Mouse (Mus musculus): ENCODE results near the gene Rpl3.
"Not testable (repeated sequence)": the region's sequence is repeated elsewhere in the genome, so short reads cannot be mapped to it uniquely, and the experiment has no call there.

The Rpl3 gene

DNA sequence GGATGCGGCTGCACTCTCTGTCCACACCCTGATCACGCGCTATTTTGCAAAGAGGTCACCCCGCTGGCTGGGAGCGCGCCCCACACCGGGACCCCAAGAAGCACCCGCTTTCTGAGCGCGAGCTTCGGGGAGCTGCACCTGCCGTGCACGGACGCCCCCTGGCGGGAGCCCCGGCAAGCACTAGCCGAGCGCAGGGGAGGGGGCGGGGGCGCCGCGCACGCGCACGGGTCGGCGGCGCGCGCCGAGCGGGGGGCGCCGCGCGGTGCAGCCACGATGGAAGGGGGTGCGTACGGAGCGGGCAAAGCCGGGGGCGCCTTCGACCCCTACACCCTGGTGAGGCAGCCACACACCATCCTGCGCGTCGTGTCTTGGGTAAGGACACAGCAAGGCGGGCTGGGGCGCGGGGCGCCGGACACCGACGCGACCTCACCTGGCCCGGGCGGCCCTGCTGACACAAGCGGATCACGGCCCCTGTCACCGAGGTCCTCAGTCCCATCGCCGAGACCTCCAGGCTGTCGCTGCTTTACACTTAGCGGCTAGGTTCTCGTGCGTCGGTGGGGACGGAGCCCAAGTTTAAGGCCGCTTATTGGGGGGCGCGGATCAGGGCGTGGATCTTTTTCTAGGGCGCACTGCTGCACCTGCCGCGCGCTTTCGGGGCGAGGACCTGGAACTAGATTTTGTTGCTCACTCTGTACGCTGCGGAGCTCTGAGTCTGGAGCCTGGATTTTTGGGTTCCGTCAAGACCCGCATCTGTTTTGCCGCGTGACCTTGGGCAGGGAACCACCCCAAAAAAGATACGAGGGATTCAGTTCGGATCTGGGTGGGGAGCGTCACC lies at the start of gene Rpl3, which contains the start of gene Syngr1:
Gene Rpl3 (minus strand): TSS at position 748 of the 835 bp plus-strand sequence.
Gene Syngr1 (plus strand): TSS at position 214 of the 835 bp plus-strand sequence.
- peak; percentile 72 to 75 for DNase-seq (ENCODE audit: low read depth in 2 of 2, low spot score in 2 of 2)

DNA sequence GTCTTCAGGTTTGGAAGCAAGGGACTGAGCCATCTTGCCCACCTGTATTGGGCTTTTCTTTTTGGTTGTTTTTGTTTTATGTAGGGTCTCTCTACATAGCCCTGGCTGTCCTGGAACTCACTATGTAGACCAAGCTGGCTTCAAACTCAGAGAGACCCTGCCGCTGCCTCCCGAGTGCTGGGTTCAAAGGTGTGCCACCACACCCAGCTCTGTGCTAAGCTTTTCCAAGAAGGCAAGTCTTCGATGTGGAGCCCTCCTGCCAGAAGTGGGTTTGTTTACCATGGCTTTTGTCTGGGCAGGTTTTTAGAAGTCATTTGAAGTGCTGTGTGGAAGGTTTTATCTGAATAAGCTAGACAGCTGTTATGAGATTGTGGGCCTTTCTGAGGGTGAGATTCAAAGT lies 49.2 kb upstream of the Rpl3 start:
- DNase-seq (ENCODE audit: low read depth in 2 of 2, low spot score in 2 of 2), result no peak

DNA sequence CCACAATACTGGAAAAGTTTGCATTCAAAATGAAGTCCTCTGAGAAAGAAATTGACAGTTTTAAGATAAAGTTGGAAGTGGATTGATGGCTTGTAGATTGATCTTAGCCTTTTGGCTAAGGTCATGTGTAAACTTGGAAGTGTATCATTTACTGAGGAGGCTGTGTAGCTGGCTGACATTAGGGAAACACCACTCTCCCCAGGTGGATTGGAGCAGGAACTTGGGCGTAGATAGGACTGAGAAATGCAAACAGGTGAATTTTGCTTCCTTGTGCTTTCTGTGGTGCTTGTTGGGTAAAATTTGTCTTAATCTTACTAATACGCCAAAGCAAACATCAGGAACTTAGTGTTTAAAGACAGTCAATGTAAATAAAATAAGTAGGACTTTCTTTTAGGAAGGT lies 48.6 kb upstream of the Rpl3 start:
- DNase-seq (ENCODE audit: low read depth in 2 of 2, low spot score in 2 of 2), result no peak

DNA sequence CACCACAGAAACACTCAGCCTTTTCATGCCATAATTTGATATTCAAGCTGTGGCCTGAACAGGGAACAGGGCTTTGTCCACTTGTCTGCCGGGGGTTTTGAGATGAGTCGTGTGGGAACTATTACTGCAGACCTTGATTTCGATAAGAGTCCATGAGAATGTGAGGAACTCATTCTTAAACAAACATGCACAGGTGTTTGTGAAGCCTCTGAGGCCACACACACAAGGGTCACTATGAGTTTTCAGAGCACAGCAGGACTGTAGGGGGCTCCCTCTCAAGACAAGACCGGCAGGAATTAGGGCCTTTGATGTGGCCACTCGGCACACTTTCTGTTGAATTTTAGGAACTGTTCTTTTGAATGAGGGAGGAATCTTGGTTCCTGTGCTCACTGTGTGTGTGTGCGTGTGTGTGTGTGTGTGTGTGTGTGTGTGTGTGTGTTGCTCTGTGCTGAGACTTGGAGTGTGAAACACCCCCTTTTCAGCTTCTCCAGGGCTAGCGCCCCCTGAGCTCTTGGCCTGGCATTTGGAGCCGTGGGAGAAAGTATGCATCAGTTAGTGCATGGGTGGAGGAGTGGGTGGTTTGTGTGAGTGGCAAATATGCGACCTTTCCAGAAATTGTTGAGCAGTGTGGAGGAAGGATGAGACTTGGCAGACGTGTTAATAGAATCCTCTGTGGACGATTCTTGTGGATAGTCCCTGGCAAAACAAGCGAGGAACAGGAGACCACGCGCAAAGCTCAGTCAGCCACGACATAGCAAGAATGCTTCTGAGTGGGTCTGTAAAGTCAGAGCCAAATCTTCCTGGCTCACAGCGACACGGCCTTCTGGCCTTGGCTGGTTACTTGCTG lies 46.5 kb upstream of the Rpl3 start:
- DNase-seq (ENCODE audit: low read depth in 2 of 2, low spot score in 2 of 2), result no peak

DNA sequence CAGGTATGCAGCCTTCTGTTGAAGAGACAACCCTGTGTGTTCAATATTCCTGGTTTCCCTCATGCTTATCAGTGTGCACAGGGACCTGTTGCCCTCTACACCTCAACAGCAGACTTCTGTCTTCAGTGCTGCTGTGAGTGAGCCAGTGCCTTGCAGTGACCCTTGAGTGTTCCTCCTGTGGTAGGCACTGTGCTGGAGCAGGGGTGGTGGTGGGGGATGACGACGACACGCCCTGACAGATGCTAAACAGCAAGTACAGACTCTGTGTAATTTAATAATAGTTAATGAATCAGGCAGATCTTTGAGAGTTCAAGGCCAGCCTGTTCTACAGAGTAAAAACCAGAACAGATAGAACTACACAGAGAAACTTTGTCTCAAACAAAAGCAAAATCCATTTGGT lies 45.0 kb upstream of the Rpl3 start:
- DNase-seq (ENCODE audit: low read depth in 2 of 2, low spot score in 2 of 2), result no peak

DNA sequence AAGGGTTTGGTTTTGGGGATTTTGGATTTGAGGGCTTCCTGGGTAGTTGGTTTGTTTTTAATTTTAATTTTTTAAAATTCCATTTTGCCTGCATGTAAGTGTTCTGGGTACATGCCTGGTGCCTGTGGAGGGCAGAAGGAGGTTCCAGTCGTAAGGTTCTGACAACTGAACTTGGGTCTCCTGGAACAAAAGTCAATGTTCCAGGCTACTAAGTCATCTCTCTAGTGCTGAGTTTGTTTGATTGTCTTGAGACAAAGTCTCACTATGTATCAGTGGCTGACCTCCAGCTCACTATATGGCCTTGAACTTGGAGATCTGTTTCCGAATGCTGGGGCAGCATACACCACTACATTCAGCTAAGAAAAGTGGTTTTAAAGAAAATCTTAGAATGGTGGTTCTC lies 43.8 kb upstream of the Rpl3 start:
- no peak for DNase-seq (ENCODE audit: low read depth in 2 of 2, low spot score in 2 of 2)

DNA sequence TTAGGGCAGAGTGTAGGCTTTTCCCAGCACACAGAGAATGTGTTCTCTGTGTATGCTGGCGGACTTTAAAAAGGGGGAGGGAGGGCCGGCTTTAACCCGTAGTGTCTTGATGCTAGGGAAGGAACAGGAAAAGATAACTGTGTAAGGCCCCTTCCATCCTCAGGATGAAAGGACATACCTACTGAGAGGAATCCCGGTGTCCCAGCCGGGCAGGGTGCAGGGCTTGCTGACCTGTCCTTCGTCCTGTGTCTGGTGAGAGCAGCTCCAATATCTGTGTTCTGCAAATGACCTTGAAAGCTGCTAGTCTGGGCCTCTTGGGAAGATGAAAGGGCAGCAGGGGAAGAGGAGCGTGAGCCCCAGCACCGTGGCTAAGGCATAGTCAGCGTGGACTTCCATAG lies 42.8 kb upstream of the Rpl3 start:
- no peak for DNase-seq (ENCODE audit: low read depth in 2 of 2, low spot score in 2 of 2)

DNA sequence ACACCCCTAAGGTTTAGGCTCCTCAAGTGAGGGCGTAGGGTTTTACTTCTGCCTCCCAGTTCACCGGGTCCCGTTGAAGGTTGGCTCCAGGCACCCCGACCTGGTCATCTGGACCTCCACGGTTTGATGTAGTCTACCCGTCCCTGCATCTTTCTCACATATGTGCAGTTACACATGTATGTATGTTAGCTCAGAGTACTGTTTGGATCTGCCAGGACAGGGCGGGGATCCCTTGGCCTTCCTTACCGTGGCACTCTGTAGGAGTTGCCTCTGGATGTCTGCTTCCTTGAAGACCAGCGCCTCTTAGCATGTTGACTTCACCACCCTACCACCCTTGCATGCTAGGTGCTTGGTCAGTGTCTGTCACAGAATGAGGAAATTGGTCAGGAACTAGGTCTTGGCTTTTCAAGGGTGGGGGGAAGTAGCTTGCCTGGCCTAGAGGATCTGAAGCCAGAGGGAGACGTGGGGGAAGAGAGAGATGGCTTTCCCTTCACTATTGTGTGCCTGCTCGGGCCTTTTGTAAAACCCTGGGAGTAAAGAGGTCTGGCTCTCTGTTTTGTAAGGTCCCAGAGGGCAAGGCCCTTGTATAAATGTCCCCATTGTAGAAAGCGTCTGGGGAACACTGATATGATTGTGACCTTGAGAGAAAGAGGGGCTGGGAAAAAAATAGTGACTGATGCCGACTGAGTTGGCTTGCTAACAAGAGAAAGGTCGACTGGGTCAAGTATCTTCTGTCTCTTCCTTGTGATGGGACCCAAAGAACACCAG lies 42.2 kb upstream of the Rpl3 start:
- no peak for DNase-seq (ENCODE audit: low read depth in 2 of 2, low spot score in 2 of 2)

DNA sequence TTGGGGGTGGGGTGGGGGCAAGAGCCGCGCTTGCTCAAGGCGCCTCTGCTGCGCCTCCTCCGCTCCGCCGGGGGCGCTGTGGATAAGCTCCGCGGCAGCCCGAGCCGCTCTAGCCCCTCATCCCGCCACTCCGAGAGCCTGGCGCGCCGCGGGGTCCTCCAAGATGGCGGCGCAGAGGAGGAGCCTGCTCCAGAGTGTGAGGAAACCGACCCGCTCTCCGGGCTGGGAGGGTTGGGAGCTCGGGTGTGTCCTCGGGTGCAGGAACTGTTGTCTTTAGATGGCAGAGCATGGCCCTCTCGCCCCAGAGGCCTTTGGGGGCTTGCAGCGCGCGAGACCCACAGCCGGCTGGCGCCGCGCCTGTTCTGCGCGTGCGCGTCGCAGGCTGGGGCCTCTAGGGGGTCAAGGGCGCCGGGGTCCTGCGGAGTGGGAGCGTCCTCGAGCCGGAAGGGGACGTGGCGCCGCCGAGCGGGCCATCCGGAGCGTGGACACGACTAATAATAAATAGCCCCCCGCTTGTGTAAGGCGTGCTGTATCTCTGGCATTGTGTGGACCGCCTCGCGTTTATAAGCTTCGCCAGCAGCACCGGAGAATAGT lies 41.4 kb upstream of the Rpl3 start, which contains the start of gene Tab1:
Gene Tab1 (plus strand): TSS at position 135 of the 594 bp plus-strand sequence.
- DNase-seq (ENCODE audit: low read depth in 2 of 2, low spot score in 2 of 2), result peak; percentile 90 to 92

DNA sequence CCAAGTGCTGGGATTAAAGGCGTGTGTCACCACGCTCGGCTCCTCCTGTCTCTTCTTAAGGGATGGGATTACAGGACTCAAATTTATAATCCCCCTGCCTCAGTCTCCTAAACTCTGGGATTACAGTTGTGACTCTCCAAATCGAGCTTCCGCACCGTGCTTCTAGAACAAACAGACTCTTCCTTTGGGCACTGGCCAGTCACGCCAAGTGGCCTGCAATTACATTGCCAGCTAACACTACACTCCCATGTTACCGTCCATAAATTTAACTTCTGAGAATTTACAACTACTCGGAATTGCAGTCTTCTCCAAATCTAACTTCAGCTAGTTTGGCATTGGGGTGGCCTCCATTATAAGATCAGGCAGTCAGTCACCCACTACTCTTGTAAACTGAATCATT lies 40.8 kb upstream of the Rpl3 start:
- no peak for DNase-seq (ENCODE audit: low read depth in 2 of 2, low spot score in 2 of 2)

DNA sequence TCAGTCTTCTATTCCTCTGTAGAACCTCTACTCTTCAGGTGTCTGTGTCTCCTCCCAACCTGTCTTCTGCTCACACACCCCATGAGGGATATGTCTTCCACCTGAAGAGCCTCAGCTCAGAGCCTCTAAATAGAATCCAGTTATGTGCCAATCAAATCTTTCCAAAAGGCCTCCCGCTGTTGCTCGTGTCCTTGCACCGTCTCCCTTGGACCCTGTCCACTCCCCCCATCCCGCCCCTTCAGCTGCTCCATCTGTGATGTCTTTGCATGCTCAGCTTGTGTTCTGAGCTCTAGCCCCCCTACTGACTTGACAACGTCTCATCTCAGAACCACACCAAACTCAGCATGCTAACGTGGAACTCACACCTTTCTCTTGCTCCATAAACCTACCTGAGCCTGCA lies 39.8 kb upstream of the Rpl3 start:
- DNase-seq (ENCODE audit: low read depth in 2 of 2, low spot score in 2 of 2), result no peak

DNA sequence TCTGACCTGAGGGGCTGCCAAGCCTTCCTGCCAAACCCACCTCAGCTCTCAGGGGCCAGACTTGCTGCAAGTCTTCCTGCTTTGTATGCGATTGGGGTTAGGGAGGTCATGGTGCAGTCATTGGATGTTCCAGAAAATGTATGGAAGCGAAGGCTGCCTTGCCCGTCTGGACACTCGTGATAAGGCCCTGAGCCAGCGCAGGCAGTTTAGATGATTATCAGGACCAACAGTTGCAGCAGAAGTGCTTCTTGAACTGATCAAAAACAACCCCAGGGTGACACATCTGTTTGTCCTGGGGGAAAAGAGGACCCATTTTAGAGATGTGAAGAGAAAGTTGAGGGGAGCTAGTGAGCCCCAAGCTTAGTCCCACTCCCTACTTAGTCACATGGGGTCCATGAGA lies 39.0 kb upstream of the Rpl3 start:
- no peak for DNase-seq (ENCODE audit: low read depth in 2 of 2, low spot score in 2 of 2)

DNA sequence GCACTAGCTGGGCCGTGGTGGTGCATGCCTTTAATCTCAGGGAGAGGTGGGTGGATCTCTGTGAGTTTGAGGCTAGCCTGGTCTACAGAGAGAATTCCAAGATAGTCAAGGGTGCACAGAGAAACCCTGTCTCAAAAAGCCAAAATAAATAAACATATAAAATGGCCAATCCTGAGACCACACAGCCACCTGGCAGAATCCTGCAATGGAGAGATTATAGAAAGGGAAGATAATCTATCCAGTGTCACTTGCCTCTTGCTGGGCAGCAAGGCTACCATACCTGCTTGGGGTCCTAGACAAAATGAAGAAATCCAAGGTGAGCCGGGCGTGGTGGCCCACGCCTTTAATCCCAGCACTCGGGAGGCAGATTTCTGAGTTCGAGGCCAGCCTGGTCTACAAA lies 38.3 kb upstream of the Rpl3 start:
- DNase-seq (ENCODE audit: low read depth in 2 of 2, low spot score in 2 of 2), result no peak

DNA sequence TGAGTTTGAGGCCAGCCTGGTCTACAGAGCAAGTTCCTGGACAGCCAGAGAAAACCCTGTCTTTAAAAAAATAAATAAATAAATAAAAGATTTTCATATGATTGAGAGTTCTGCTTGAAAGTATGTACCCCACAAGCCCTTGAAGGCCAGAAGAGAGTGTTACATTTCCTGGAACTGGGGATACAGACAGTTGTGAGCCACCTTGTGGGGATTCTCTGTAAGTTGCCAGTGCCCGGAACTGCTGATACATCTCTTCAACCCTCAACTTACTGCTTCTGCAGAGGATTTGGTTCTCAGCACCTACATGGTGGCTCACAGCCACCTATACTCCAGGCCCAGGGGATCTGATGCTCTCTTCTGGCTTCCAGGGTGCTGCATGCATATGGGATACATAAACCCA lies 35.5 kb upstream of the Rpl3 start:
- DNase-seq (ENCODE audit: low read depth in 2 of 2, low spot score in 2 of 2), result no peak

DNA sequence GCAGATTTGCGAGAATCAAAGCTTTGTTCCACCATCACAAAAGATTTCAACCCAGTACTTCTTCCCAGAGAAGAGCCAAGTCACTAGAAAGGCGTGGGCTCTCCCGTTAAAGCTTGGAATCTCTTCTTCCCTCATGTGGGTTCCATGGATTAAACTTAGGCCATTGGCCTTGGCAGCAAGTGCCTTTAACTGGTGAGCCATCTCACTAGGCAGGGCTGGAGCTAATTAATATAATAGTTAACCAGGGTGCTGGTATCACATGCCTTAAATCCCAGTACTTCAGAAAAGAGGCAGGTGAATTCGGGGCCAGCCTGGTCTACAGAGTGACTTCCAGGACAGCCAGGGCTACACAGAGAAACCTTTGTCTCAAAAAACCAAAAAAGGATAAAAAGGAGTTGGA lies 33.0 kb upstream of the Rpl3 start:
- no peak for DNase-seq (ENCODE audit: low read depth in 2 of 2, low spot score in 2 of 2)

DNA sequence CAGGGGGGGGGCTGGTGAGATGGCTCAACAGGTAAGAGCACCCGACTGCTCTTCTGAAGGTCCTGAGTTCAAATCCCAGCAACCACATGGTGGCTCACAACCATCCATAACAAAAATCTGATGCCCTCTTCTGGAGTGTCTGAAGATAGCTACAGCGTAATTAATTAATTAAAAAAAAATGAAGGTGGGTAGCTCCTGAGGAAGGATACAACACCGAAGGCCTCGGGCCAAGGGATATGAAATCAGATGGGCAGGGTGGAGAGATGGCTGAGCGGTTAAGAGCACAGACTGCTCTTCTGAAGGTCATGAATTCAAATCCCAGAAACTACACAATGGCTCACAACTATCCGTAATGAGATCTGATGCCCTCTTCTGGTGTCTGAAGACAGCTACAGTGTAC lies 30.8 kb upstream of the Rpl3 start:
- not testable (repeated sequence) for DNase-seq (ENCODE audit: low read depth in 2 of 2, low spot score in 2 of 2)

DNA sequence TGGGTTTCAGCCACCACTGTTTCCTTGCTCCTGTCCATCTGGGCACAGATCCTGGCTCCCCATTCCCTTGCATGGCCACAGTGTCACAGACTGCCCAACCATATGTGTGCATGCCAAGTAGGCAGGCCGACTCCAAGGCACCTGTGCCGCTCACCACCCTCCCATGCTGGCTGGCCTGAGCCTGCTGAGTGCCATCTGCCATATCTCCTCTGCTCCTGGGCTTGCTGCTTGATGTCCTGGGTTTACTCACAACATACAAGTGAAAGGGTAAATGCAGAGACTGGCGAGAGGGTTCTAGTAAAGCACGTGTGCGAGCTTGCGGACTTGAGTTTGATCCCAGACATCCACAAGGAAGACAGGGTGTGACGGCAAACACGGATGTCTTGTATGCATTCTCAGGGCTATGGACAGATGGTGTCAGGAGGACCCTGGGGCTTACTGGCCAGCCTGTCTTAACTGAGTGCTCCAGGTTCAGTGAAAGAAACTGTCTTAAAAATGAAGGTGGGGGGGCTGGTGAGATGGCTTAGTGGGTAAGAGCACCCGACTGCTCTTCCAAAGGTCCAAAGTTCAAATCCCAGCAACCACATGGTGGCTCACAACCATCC lies 30.2 kb upstream of the Rpl3 start:
- DNase-seq (ENCODE audit: low read depth in 2 of 2, low spot score in 2 of 2), result no peak

DNA sequence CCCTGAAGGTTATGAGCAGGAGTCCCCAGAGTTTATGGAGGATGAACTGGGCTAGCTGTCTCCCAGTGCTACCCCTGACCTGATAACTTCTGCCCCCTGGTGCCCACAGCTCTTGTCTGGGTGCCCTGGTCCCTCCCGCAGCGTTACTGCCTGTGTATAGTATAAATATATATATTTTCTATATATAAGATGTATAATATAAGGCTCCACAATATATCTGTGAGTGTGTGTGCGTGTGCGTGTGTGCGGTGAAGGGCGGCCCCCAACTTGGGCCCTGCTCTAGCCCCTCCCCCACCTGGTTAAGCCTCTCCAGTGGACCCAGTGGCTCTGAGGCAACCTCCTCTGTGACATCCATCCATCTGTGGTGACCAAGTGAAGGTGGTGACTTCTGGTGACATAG lies 27.4 kb upstream of the Rpl3 start:
- DNase-seq (ENCODE audit: low read depth in 2 of 2, low spot score in 2 of 2), result no peak

DNA sequence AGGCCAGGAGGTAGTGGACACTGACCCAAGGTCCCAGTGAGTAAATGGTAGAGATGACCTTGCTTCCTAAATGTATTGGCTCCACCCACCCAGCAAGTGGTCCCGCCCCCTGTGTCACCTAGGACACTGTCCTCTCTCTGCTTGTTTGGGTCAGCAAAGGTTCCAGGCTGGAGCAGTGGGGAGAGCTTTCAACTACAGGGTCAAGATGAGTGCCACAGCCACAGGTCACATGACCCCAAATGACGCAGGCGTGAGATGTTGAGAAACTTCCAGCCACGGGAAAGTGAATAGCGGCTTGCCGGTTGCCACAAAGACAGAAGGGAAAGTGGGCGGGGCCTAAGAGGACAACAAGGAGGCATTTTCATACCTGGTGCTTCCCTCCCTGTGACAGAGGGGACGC lies 25.5 kb upstream of the Rpl3 start:
- no peak for DNase-seq (ENCODE audit: low read depth in 2 of 2, low spot score in 2 of 2)

DNA sequence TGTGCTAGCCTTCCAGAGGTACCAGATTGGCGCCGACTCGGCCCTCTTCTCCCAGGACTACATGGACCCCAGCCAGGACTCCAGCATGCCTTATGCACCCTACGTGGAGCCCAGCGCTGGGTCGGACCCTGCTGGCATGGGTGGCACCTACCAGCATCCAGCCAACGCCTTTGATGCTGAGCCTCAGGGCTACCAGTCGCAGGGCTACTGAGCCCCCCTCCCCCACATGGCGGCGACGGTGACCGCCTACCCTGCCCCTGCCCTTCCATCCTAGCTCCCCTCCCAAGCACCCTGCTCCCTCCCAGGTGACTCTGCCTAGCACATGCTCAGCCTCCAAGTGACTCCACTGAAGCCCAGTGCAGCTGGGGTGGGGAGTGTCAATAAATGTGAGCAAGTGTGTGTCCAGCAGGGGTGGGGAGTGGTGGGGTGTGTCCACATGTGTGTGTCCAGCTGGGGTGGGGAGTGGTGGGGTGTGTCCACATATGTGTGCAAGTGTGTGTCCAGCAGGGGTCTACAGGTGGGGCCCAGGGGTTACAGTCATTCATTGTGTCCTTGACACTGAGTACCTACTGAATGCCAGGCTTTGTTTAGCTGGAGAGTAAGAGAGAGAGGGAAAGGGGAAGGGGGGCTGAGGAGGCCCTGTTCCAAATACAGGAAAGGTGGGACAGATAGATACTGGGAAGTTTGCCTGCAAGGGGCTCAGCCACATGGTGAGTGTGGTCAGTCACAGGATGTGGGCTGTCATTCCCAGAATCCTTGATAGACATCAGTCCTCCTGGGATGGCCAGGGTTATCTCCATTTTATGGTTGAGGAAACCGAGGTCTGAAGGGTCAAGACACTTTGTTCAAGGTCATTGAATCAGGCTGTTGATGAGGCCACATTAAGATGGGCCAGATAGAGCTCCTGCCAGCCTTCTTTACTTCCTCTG lies 24.5 kb upstream of the Rpl3 start:
- DNase-seq (ENCODE audit: low read depth in 2 of 2, low spot score in 2 of 2), result no peak

Measured in CD8-positive naive resting alpha-beta T cell, adult 2 months (primary cell).